Mouse (Mus musculus): ENCODE measurements at regions not wholly inside any gene's neighbourhood (a gene's known extent, or its start where the extent isn't known, plus 50 kb on each side); places are given as distances from the start of the nearest gene placed in this dataset.

GRCm38 (mm10) chr2:170945401-170946105 is 213.9 kb downstream of the Dok5 start:
- Histone ChIP-seq H3K36me3 (ENCODE audit: control insufficient read depth, insufficient read depth, low read length) (no peaks in the 10 kb centered on the region), H3K4me2 (ENCODE audit: low read depth, low read length) (no peak overlapping the region), H3K27ac (replicated peaks; ENCODE audit: low read depth, low read length) (no peak overlapping the region), H3K4me1 (ENCODE audit: control insufficient read depth, insufficient read depth, low read length) (peaks cover 5% of the 10 kb centered on the region; the same call in 1 of the 2 replicates), H3K9ac (ENCODE audit: low read depth, low read length) (no peak overlapping the region), H3K4me3 (ENCODE audit: low read depth, low read length) (no peak overlapping the region), H3K27me3 (replicated peaks; ENCODE audit: control insufficient read depth, insufficient read depth, low read length) (no peaks in the 10 kb centered on the region), H3K9me3 (ENCODE audit: control insufficient read depth, low read length) (no peaks in the 10 kb centered on the region)
- WGBS, result 64% methylated on average over 16 of the region's 16 CpGs
- no peak for DNase-seq (ENCODE audit: low spot score)
- ATAC-seq (ENCODE audit: low read depth), result no peak

GRCm38 (mm10) chr2:170946106-170946657 is 214.6 kb downstream of the Dok5 start:
- Histone ChIP-seq H3K4me3 (ENCODE audit: low read depth, low read length) (no peak overlapping the region), H3K36me3 (ENCODE audit: control insufficient read depth, insufficient read depth, low read length) (no peaks in the 10 kb centered on the region), H3K27me3 (replicated peaks; ENCODE audit: control insufficient read depth, insufficient read depth, low read length) (no peaks in the 10 kb centered on the region), H3K4me1 (ENCODE audit: control insufficient read depth, insufficient read depth, low read length) (peaks cover 4% of the 10 kb centered on the region; the same call in 1 of the 2 replicates), H3K4me2 (ENCODE audit: low read depth, low read length) (no peak overlapping the region), H3K27ac (replicated peaks; ENCODE audit: low read depth, low read length) (no peak overlapping the region), H3K9me3 (ENCODE audit: control insufficient read depth, low read length) (no peaks in the 10 kb centered on the region), H3K9ac (ENCODE audit: low read depth, low read length) (no peak overlapping the region)
- ATAC-seq (ENCODE audit: low read depth) (no peak), DNase-seq (ENCODE audit: low spot score) (no peak)
- WGBS, result 73% methylated on average over 15 of the region's 15 CpGs

DNA sequence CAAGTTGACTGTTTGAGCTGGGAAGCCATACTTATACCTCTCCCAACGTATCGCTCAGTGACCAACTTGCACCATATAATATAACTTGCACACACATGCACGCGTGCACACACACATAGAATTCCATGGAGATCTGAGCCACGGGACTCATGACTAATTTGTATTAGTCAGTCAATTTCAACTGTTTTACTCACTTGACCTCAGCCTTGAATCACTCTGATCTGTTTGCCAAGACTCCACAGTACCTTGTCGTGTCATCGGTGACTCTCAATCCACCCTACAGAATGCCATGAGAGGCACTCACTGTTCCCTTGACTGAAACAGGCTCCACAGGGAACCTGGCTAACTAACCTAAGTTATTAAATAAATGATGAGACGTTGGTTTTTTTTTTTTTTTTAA is 215.6 kb downstream of the Dok5 start:
- WGBS, result 90% methylated on average over 8 of the region's 8 CpGs
- Histone ChIP-seq H3K9me3 (ENCODE audit: control insufficient read depth, low read length) (no peaks in the 10 kb centered on the region), H3K36me3 (ENCODE audit: control insufficient read depth, insufficient read depth, low read length) (no peaks in the 10 kb centered on the region), H3K4me1 (ENCODE audit: control insufficient read depth, insufficient read depth, low read length) (peaks cover 4% of the 10 kb centered on the region; the same call in 1 of the 2 replicates), H3K27me3 (replicated peaks; ENCODE audit: control insufficient read depth, insufficient read depth, low read length) (no peaks in the 10 kb centered on the region), H3K4me2 (ENCODE audit: low read depth, low read length) (no peak overlapping the region), H3K4me3 (ENCODE audit: low read depth, low read length) (no peak overlapping the region), H3K9ac (ENCODE audit: low read depth, low read length) (no peak overlapping the region), H3K27ac (replicated peaks; ENCODE audit: low read depth, low read length) (no peak overlapping the region)
- DNase-seq (ENCODE audit: low spot score) (no peak), ATAC-seq (ENCODE audit: low read depth) (no peak)

DNA sequence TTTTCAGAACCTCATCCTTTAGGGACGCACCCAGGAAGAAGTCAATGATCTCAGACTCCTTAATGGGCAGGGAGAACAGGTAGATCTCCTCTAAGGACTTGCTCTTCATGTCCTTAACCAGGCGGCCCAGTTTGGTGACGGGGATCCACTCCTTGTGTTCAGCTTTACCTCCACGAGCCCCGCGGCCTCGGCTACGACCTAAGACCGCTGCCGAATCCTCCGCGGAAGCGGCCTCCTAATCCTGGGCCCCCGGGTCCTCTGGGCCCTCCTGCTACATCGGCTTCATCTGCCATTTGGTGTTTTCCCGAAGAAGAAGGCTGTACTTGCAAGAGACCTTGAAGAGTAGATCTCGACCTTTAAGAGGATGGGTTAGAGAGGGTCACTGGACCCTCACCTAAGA is 223.0 kb downstream of the Dok5 start:
- no peaks in the 10 kb centered on the region for H3K36me3 ChIP-seq (ENCODE audit: control insufficient read depth, insufficient read depth, low read length)
- WGBS, result 91% methylated on average over 16 of the region's 17 CpGs
- H3K9me3 ChIP-seq (ENCODE audit: control insufficient read depth, low read length), result no peaks in the 10 kb centered on the region
- no peak overlapping the region for H3K4me3 ChIP-seq (ENCODE audit: low read depth, low read length)
- H3K27ac ChIP-seq (replicated peaks; ENCODE audit: low read depth, low read length), result no peak overlapping the region
- ATAC-seq (ENCODE audit: low read depth) (no peak), DNase-seq (ENCODE audit: low spot score) (no peak)
- no peak overlapping the region for H3K4me2 ChIP-seq (ENCODE audit: low read depth, low read length)
- H3K27me3 ChIP-seq (replicated peaks; ENCODE audit: control insufficient read depth, insufficient read depth, low read length), result no peaks in the 10 kb centered on the region
- no peak overlapping the region for H3K9ac ChIP-seq (ENCODE audit: low read depth, low read length)
- H3K4me1 ChIP-seq (ENCODE audit: control insufficient read depth, insufficient read depth, low read length), result no peaks in the 10 kb centered on the region

DNA sequence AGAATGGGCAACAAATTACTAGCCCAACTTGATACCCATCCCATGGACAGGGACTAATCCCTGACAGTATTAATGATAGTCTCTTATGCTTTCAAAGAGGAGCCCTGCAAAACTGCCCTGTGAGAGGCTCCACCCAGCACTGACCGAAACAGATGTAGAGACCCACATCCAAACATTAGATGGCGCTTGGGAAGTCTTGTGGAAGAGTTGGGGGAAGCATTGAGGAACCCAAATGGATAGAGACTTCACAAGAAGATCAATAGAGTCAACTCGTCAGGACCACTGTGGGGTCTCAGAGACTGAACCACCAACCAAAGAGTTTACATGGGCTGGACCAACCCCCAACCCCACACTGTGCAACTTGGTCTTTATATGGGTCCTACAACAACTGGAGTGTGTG is 225.2 kb downstream of the Dok5 start:
- 75% methylated on average over 3 of the region's 3 CpGs for WGBS
- no peaks in the 10 kb centered on the region for H3K36me3 ChIP-seq (ENCODE audit: control insufficient read depth, insufficient read depth, low read length)
- no peak overlapping the region for H3K4me3 ChIP-seq (ENCODE audit: low read depth, low read length)
- no peak for ATAC-seq (ENCODE audit: low read depth)
- H3K27ac ChIP-seq (replicated peaks; ENCODE audit: low read depth, low read length), result no peak overlapping the region
- no peak for DNase-seq (ENCODE audit: low spot score)
- H3K4me2 ChIP-seq (ENCODE audit: low read depth, low read length), result no peak overlapping the region
- H3K9ac ChIP-seq (ENCODE audit: low read depth, low read length), result no peak overlapping the region
- H3K27me3 ChIP-seq (replicated peaks; ENCODE audit: control insufficient read depth, insufficient read depth, low read length), result no peaks in the 10 kb centered on the region
- H3K9me3 ChIP-seq (ENCODE audit: control insufficient read depth, low read length), result no peaks in the 10 kb centered on the region
- no peaks in the 10 kb centered on the region for H3K4me1 ChIP-seq (ENCODE audit: control insufficient read depth, insufficient read depth, low read length)

- no peak overlapping the region for H3K27ac ChIP-seq (replicated peaks; ENCODE audit: low read depth, low read length)
- no peak overlapping the region for H3K4me3 ChIP-seq (ENCODE audit: low read depth, low read length)
- 83% methylated on average over 4 of the region's 4 CpGs for WGBS
- DNase-seq (ENCODE audit: low spot score), result no peak
- H3K4me1 ChIP-seq (ENCODE audit: control insufficient read depth, insufficient read depth, low read length), result no peaks in the 10 kb centered on the region
- ATAC-seq (ENCODE audit: low read depth), result no peak
- H3K9ac ChIP-seq (ENCODE audit: low read depth, low read length), result no peak overlapping the region
- H3K9me3 ChIP-seq (ENCODE audit: control insufficient read depth, low read length), result no peaks in the 10 kb centered on the region
- no peaks in the 10 kb centered on the region for H3K27me3 ChIP-seq (replicated peaks; ENCODE audit: control insufficient read depth, insufficient read depth, low read length)
- H3K4me2 ChIP-seq (ENCODE audit: low read depth, low read length), result no peak overlapping the region
- no peaks in the 10 kb centered on the region for H3K36me3 ChIP-seq (ENCODE audit: control insufficient read depth, insufficient read depth, low read length)
These were observed 228.8 kb downstream of the Dok5 start for GRCm38 (mm10) chr2:170960396-170960795.

GRCm38 (mm10) chr2:170962481-170962880 is 230.9 kb downstream of the Dok5 start:
- WGBS, result 69% methylated on average over 4 of the region's 4 CpGs
- no peaks in the 10 kb centered on the region for H3K4me1 ChIP-seq (ENCODE audit: control insufficient read depth, insufficient read depth, low read length)
- DNase-seq (ENCODE audit: low spot score) (no peak), ATAC-seq (ENCODE audit: low read depth) (no peak)
- H3K4me3 ChIP-seq (ENCODE audit: low read depth, low read length), result no peak overlapping the region
- H3K9me3 ChIP-seq (ENCODE audit: control insufficient read depth, low read length), result no peaks in the 10 kb centered on the region
- H3K36me3 ChIP-seq (ENCODE audit: control insufficient read depth, insufficient read depth, low read length), result no peaks in the 10 kb centered on the region
- H3K4me2 ChIP-seq (ENCODE audit: low read depth, low read length), result no peak overlapping the region
- H3K27ac ChIP-seq (replicated peaks; ENCODE audit: low read depth, low read length), result no peak overlapping the region
- no peaks in the 10 kb centered on the region for H3K27me3 ChIP-seq (replicated peaks; ENCODE audit: control insufficient read depth, insufficient read depth, low read length)
- H3K9ac ChIP-seq (ENCODE audit: low read depth, low read length), result no peak overlapping the region

GRCm38 (mm10) chr2:170969430-170969829 is 237.8 kb downstream of the Dok5 start:
- H3K27ac ChIP-seq (replicated peaks; ENCODE audit: low read depth, low read length), result peak overlapping the region; percentile 23; the same call in 1 of the 2 replicates
- H3K4me3 ChIP-seq (ENCODE audit: low read depth, low read length), result no peak overlapping the region
- 33% methylated on average over 3 of the region's 3 CpGs for WGBS
- H3K27me3 ChIP-seq (replicated peaks; ENCODE audit: control insufficient read depth, insufficient read depth, low read length), result no peaks in the 10 kb centered on the region
- no peak overlapping the region for H3K4me2 ChIP-seq (ENCODE audit: low read depth, low read length)
- ATAC-seq (ENCODE audit: low read depth) (0 out of 2 replicates have a peak, but pooled peaks have one; percentile 50), DNase-seq (ENCODE audit: low spot score) (peak; percentile 76)
- no peak overlapping the region for H3K9ac ChIP-seq (ENCODE audit: low read depth, low read length)
- 0 out of 2 replicates have a peak, but pooled peaks cover 6% of the 10 kb centered on the region for H3K9me3 ChIP-seq (ENCODE audit: control insufficient read depth, low read length)
- peaks cover 10% of the 10 kb centered on the region for H3K4me1 ChIP-seq (ENCODE audit: control insufficient read depth, insufficient read depth, low read length)
- no peaks in the 10 kb centered on the region for H3K36me3 ChIP-seq (ENCODE audit: control insufficient read depth, insufficient read depth, low read length)

DNA sequence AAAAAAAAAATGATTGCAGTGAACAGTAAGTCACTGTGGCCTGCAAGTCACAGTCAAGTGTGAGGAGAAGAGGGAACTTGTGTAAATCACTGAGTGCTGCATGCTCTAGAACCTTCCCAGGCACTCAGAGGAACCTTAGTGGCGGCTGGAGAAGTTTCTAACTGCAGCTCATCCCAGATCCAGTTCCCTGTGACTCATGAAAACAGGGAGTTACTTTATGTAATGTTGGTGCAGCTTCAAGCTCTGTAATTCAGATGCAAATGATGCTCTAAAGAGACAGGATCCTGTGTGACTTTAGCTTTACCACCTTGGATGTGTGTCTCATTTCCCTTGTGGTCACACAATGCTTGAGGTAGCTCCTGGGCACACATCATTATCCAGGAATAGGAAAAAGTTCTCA is 253.8 kb downstream of the Dok5 start:
- H3K4me1 ChIP-seq (ENCODE audit: control insufficient read depth, insufficient read depth, low read length), result 0 out of 2 replicates have a peak, but pooled peaks cover under 1% of the 10 kb centered on the region
- no peak overlapping the region for H3K4me2 ChIP-seq (ENCODE audit: low read depth, low read length)
- ATAC-seq (ENCODE audit: low read depth) (no peak), DNase-seq (ENCODE audit: low spot score) (no peak)
- H3K4me3 ChIP-seq (ENCODE audit: low read depth, low read length), result no peak overlapping the region
- no peaks in the 10 kb centered on the region for H3K27me3 ChIP-seq (replicated peaks; ENCODE audit: control insufficient read depth, insufficient read depth, low read length)
- H3K9me3 ChIP-seq (ENCODE audit: control insufficient read depth, low read length), result no peaks in the 10 kb centered on the region
- no peaks in the 10 kb centered on the region for H3K36me3 ChIP-seq (ENCODE audit: control insufficient read depth, insufficient read depth, low read length)
- no peak overlapping the region for H3K9ac ChIP-seq (ENCODE audit: low read depth, low read length)
- 78% methylated on average over 1 of the region's 1 CpGs for WGBS
- no peak overlapping the region for H3K27ac ChIP-seq (replicated peaks; ENCODE audit: low read depth, low read length)

All from embryonic facial prominence, embryonic 14.5 days (tissue).